Mouse (Mus musculus): Measurements from ENCODE around the gene Kxd1.
A peak's percentile ranks its signal among the peaks of the same experiment; 100 is the strongest.

DNA sequence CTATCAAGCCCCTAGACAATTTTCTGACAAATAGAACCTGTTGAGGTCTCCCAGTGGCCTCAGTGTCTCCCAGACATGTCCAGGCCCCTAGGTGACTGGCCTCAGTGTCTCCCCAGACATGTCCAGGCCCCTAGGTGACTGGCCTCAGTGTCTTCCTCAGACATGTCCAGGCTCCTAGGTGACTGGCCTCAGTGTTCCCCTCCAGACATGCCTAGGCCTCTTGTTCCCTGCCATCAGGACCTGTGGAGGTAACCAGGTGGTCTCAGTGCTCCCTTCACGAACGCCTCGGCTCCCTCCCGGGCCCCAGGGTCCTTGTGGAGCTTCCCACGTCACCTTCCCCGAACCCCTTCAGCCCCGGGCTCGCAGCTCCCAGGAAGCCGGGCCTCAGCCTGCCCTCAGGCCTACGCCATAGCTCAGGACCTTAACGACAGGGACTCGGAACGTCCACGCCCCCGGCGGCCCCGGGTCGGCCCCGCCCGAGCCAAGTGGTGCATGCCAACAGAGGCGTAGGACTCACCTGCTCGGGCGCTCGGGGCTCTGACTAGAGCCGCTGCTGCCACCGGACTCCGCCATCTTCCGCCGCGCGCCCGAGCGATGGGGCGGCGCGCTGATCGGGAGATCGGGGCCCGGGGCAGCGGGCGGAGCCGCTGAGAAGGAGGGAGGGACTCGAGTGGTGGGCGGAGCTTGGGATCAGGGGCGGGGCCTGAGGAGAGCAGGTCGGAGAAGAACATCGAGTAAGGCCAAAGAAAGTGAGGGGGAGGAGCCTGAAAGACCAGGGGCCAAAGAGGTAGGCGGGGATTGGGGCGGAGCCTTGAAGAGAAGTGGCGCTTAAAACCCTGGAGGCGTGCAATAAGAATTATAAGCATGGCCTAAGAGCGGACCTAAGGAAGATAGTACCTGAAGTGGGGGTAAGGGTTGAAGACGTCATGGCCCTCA, 51.2 kb downstream of the Kxd1 start, which contains the start of gene Klhl26:
- TF ChIP-seq CTCF (IDR thresholded peaks at IDR 0.05; ENCODE audit: control insufficient read depth, insufficient read depth, low read length) = no peak
- TF ChIP-seq POLR2A (IDR thresholded peaks at IDR 0.05; ENCODE audit: borderline replicate concordance, control insufficient read depth, low read depth, low read length) = peak; percentile 63; the same call in 1 of the 2 replicates
